Mouse (Mus musculus) embryo, embryonic 9.5 days (tissue): ENCODE results near the gene Spink2.
"Not testable (repeated sequence)": the region's sequence is repeated elsewhere in the genome, so short reads cannot be mapped to it uniquely, and the experiment has no call there.

Source experiments
- DNase-seq: peaks from one replicate; pipeline ENCODE4 v3.0.0-alpha.2; 2017; ENCODE audit errors: extremely low spot score

The Spink2 gene

GRCm38 (mm10) chr5:77193951-77194350 lies 17.3 kb downstream of the Spink2 start:
- DNase-seq, result peak; percentile 44

- no peak for DNase-seq
Observed at GRCm38 (mm10) chr5:77193266-77193665, 18.0 kb downstream of the Spink2 start.

GRCm38 (mm10) chr5:77191631-77192030 lies 19.6 kb downstream of the Spink2 start:
- DNase-seq, result no peak

GRCm38 (mm10) chr5:77191106-77191505 lies 20.2 kb downstream of the Spink2 start:
- DNase-seq, result no peak

- no peak for DNase-seq
Observed at GRCm38 (mm10) chr5:77188738-77189137, 22.5 kb downstream of the Spink2 start.

GRCm38 (mm10) chr5:77185351-77185750 lies 25.9 kb downstream of the Spink2 start:
- DNase-seq, result no peak

GRCm38 (mm10) chr5:77183876-77184275 lies 27.4 kb downstream of the Spink2 start:
- not testable (repeated sequence) for DNase-seq

- DNase-seq, result no peak
Observed at GRCm38 (mm10) chr5:77183338-77183737, 27.9 kb downstream of the Spink2 start.

- DNase-seq, result no peak
Observed at GRCm38 (mm10) chr5:77181508-77181907, 29.8 kb downstream of the Spink2 start.

- no peak for DNase-seq
Observed at GRCm38 (mm10) chr5:77178976-77179375, 32.3 kb downstream of the Spink2 start.

- no peak for DNase-seq
Observed at GRCm38 (mm10) chr5:77178008-77178407, 33.3 kb downstream of the Spink2 start.

GRCm38 (mm10) chr5:77174779-77175178 lies 36.5 kb downstream of the Spink2 start:
- no peak for DNase-seq

- peak; percentile 29 for DNase-seq
Observed at GRCm38 (mm10) chr5:77170593-77170992, 40.7 kb downstream of the Spink2 start.

GRCm38 (mm10) chr5:77167306-77167945 lies 43.8 kb downstream of the Spink2 start:
- no peak for DNase-seq

GRCm38 (mm10) chr5:77165703-77166625 lies 45.3 kb downstream of the Spink2 start:
- no peak for DNase-seq

GRCm38 (mm10) chr5:77163597-77163996 lies 47.7 kb downstream of the Spink2 start:
- DNase-seq, result no peak

- no peak for DNase-seq
Observed at GRCm38 (mm10) chr5:77162566-77162965, 48.7 kb downstream of the Spink2 start.

- DNase-seq, result no peak
Observed at GRCm38 (mm10) chr5:77157777-77158540, 53.3 kb downstream of the Spink2 start.

- no peak for DNase-seq
Observed at GRCm38 (mm10) chr5:77156938-77157337, 54.3 kb downstream of the Spink2 start.

GRCm38 (mm10) chr5:77155526-77155925 lies 55.7 kb downstream of the Spink2 start:
- no peak for DNase-seq
